Mouse (Mus musculus): ENCODE results near the gene Shisal2a.

GRCm38 (mm10) chr4:108348256-108348875, 34.8 kb downstream of the Shisal2a start:
- no peak for TF ChIP-seq CTCF (IDR thresholded peaks at IDR 0.05; ENCODE audit: borderline replicate concordance, insufficient read depth, low read length)
- no peak for TF ChIP-seq POLR2A (IDR thresholded peaks at IDR 0.05; ENCODE audit: low read depth, low read length)
